Mouse (Mus musculus): Measurements from ENCODE around the gene Hdac9. TPM values are rescaled to one million over a fixed set of nuclear protein-coding genes. Genes with fewer than 3 reads are reported as not detected.

Hdac9 gene
- polyA plus RNA-seq, 1 experiment from 2014 or later = 5.5 TPM

DNA sequence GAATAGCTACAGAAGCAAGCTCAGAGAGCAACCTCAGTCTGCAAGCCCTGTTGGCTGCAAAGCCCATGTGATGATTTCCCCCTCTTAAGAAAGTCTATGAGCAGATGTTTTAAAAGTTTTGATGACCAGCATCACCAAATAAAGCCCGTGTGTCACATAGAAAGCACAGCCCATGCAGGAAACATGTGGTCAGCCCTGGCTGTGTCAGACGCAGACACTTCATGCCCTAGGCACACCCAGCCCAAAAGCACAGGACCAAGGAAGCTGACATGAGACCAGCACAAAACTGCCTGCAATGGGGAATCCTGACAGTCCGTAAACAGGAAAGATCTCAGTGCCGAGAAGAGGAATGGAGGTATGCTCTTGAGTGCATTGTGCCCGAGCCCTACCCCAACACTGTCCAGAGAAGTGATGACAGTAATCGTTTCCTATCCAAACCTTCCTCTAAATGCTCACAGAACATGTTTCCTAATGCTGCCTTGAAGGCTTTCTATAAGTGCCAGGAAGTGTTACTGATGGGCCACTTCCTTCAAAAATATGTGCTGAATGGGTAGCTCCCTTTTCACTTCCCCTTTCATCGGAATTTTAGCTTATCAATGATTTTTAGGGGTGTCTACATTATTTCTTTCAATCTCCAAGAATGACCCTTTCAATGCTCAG is 193.9 kb downstream of the Hdac9 start:
- no peaks in the 10 kb centered on the region for H3K4me1 ChIP-seq (ENCODE audit: control insufficient read depth, insufficient read depth, low read length)
- H3K27ac ChIP-seq (replicated peaks; ENCODE audit: low read depth, low read length) = no peak overlapping the region
- H3K36me3 ChIP-seq (ENCODE audit: control insufficient read depth, insufficient read depth, low read length) = no peaks in the 10 kb centered on the region
- DNase-seq (ENCODE audit: low spot score) (no peak), ATAC-seq (ENCODE audit: insufficient number of reproducible peaks, low FRiP score, low TSS enrichment, low read depth) (no peak)
- no peak overlapping the region for H3K9ac ChIP-seq (ENCODE audit: low read length)
- no peak overlapping the region for H3K4me2 ChIP-seq (ENCODE audit: low read depth, severe bottlenecking)
- 69% methylated on average over 7 of the region's 7 CpGs for WGBS
- no peaks in the 10 kb centered on the region for H3K9me3 ChIP-seq (ENCODE audit: control insufficient read depth, low read length)
- H3K27me3 ChIP-seq (ENCODE audit: control insufficient read depth, insufficient read depth, low read length) = no peaks in the 10 kb centered on the region
- H3K4me3 ChIP-seq (ENCODE audit: low read depth, low read length) = no peak overlapping the region

DNA sequence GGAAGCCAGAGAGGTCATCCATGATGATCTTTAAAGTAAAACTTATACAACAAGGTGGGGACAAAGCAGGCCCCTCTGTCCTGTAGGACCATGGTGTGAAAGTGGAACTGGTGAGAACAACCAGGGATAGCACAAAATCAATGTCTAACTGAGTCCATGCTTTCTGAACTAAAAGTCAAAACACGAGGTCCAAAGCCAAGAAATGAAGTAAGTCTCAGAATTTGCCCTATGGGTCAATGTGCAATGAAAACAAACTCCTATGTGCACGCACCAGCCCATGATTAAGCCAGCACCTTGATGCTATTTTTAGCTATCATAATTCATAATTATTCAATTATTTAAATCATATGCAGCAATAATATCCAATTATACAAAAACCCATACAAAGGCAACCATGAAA is 196.0 kb downstream of the Hdac9 start:
- Histone ChIP-seq H3K4me1 (ENCODE audit: control insufficient read depth, insufficient read depth, low read length) (no peaks in the 10 kb centered on the region), H3K4me2 (ENCODE audit: low read depth, severe bottlenecking) (no peak overlapping the region), H3K4me3 (ENCODE audit: low read depth, low read length) (no peak overlapping the region), H3K36me3 (ENCODE audit: control insufficient read depth, insufficient read depth, low read length) (no peaks in the 10 kb centered on the region), H3K9ac (ENCODE audit: low read length) (no peak overlapping the region), H3K27ac (replicated peaks; ENCODE audit: low read depth, low read length) (no peak overlapping the region), H3K9me3 (ENCODE audit: control insufficient read depth, low read length) (no peaks in the 10 kb centered on the region), H3K27me3 (ENCODE audit: control insufficient read depth, insufficient read depth, low read length) (no peaks in the 10 kb centered on the region)
- DNase-seq (ENCODE audit: low spot score) = no peak
- 89% methylated on average over 2 of the region's 2 CpGs for WGBS
- ATAC-seq (ENCODE audit: insufficient number of reproducible peaks, low FRiP score, low TSS enrichment, low read depth) = no peak

DNA sequence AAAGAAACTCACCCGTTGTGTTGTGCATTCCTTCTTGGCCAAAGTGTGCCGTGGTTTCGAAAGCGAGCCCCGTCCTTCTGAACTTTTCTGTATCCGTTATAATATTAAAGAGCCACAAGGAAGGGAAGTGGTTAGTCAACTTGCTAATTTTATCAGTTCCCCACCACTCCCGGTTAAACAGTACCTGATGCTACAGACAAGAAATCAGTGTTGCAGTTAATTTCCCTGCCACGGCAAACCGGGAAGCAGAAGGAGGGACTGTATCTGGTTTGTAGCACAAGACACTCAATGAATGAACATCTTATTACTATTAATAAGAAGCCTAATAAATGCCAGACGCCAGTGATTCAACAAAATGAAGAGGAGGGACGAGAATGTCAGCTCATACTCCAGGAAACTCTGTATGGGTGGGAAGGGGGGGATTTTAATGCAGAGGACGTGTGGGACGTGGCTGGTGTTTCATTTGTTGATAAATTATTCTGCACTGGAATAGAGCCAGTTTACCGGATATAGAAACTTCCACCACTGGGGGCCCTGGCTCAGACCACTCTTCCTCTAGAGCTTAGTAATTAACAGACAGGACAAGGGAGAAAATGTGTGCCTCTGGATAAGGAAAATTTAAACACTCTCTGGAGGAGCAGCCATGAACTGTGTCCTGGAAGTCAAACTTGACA is 202.5 kb downstream of the Hdac9 start:
- 21% methylated on average over 14 of the region's 14 CpGs for WGBS
- DNase-seq (ENCODE audit: low spot score) (peak; percentile 33), ATAC-seq (ENCODE audit: insufficient number of reproducible peaks, low FRiP score, low TSS enrichment, low read depth) (no peak; the same call in 1 of the 2 replicates)
- peak overlapping the region; percentile 38 for H3K4me2 ChIP-seq (ENCODE audit: low read depth, severe bottlenecking)
- H3K27me3 ChIP-seq (ENCODE audit: control insufficient read depth, insufficient read depth, low read length) = no peaks in the 10 kb centered on the region
- H3K4me3 ChIP-seq (ENCODE audit: low read depth, low read length) = no peak overlapping the region
- no peaks in the 10 kb centered on the region for H3K36me3 ChIP-seq (ENCODE audit: control insufficient read depth, insufficient read depth, low read length)
- H3K27ac ChIP-seq (replicated peaks; ENCODE audit: low read depth, low read length) = no peak overlapping the region
- H3K9ac ChIP-seq (ENCODE audit: low read length) = no peak overlapping the region
- no peaks in the 10 kb centered on the region for H3K9me3 ChIP-seq (ENCODE audit: control insufficient read depth, low read length)
- H3K4me1 ChIP-seq (ENCODE audit: control insufficient read depth, insufficient read depth, low read length) = peaks cover 8% of the 10 kb centered on the region

DNA sequence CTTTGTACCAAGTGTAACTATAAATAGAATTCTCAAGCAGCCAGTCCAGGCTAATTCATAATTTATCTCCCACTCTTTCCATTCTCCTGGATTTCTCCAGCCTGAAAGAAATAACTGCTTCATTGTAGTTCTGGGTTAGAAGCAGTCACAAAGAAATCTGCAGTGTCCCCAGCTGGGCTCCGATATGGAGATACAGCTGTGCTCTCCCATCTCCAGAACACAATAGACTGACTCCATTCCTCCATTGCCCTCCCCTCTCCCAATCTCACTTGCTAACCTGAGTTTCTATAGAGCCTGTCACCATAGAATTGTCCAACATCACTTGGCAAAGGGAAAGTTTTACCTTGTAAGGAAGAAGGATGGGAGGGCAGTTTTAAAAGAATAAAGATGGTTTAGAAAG is 218.9 kb downstream of the Hdac9 start:
- Histone ChIP-seq H3K27me3 (ENCODE audit: control insufficient read depth, insufficient read depth, low read length) (no peaks in the 10 kb centered on the region), H3K9me3 (ENCODE audit: control insufficient read depth, low read length) (no peaks in the 10 kb centered on the region), H3K4me3 (ENCODE audit: low read depth, low read length) (no peak overlapping the region), H3K4me2 (ENCODE audit: low read depth, severe bottlenecking) (no peak overlapping the region), H3K36me3 (ENCODE audit: control insufficient read depth, insufficient read depth, low read length) (no peaks in the 10 kb centered on the region), H3K9ac (ENCODE audit: low read length) (no peak overlapping the region), H3K27ac (replicated peaks; ENCODE audit: low read depth, low read length) (no peak overlapping the region), H3K4me1 (ENCODE audit: control insufficient read depth, insufficient read depth, low read length) (no peaks in the 10 kb centered on the region)
- WGBS = 86% methylated on average over 1 of the region's 1 CpGs
- no peak for ATAC-seq (ENCODE audit: insufficient number of reproducible peaks, low FRiP score, low TSS enrichment, low read depth)
- no peak for DNase-seq (ENCODE audit: low spot score)

DNA sequence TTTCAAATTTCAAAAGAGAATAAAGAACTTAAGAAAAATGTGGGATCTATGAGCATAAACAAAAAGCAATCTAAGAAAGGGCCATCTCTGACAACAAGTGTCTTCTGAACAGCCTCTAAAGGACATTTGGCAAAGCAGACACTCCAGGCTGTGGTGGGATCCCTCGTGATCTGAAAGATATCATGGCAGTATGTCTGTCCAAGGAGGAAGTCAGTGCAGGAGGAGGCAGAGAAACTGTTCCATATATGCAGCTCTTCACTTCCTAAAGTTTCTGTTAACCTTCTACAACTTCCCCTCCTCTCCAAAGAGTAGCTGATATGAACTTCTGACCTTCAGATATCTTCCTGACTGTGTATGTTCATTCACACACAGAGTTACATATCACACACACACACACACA is 220.2 kb downstream of the Hdac9 start:
- no peaks in the 10 kb centered on the region for H3K9me3 ChIP-seq (ENCODE audit: control insufficient read depth, low read length)
- no peak for DNase-seq (ENCODE audit: low spot score)
- H3K36me3 ChIP-seq (ENCODE audit: control insufficient read depth, insufficient read depth, low read length) = no peaks in the 10 kb centered on the region
- no peak overlapping the region for H3K9ac ChIP-seq (ENCODE audit: low read length)
- ATAC-seq (ENCODE audit: insufficient number of reproducible peaks, low FRiP score, low TSS enrichment, low read depth) = no peak
- no peak overlapping the region for H3K4me3 ChIP-seq (ENCODE audit: low read depth, low read length)
- no peaks in the 10 kb centered on the region for H3K4me1 ChIP-seq (ENCODE audit: control insufficient read depth, insufficient read depth, low read length)
- no peak overlapping the region for H3K27ac ChIP-seq (replicated peaks; ENCODE audit: low read depth, low read length)
- H3K4me2 ChIP-seq (ENCODE audit: low read depth, severe bottlenecking) = no peak overlapping the region
- no peaks in the 10 kb centered on the region for H3K27me3 ChIP-seq (ENCODE audit: control insufficient read depth, insufficient read depth, low read length)
- WGBS = 83% methylated on average over 1 of the region's 1 CpGs

DNA sequence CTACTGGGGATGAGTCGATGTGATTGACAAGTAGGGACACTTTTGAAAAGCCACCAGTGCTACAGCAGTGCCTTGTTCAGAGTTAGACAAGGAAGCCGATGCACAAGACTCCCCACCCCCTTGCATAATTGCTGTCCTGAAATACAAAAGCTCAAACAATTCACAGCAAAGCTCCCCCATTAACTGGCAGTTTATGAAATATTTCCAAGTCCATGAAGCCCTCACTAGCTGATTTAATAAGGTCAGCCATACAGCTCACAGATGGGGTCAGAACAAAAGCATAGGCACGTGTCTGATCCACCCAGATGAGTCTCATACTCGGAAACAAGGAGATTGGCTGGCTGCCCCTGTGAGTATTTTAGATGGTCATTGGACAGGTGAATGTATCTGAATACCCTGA is 228.0 kb downstream of the Hdac9 start:
- 81% methylated on average over 4 of the region's 4 CpGs for WGBS
- H3K4me1 ChIP-seq (ENCODE audit: control insufficient read depth, insufficient read depth, low read length) = no peaks in the 10 kb centered on the region
- DNase-seq (ENCODE audit: low spot score) (no peak), ATAC-seq (ENCODE audit: insufficient number of reproducible peaks, low FRiP score, low TSS enrichment, low read depth) (no peak)
- no peak overlapping the region for H3K27ac ChIP-seq (replicated peaks; ENCODE audit: low read depth, low read length)
- no peak overlapping the region for H3K4me3 ChIP-seq (ENCODE audit: low read depth, low read length)
- H3K4me2 ChIP-seq (ENCODE audit: low read depth, severe bottlenecking) = no peak overlapping the region
- no peaks in the 10 kb centered on the region for H3K36me3 ChIP-seq (ENCODE audit: control insufficient read depth, insufficient read depth, low read length)
- H3K9ac ChIP-seq (ENCODE audit: low read length) = no peak overlapping the region
- no peaks in the 10 kb centered on the region for H3K27me3 ChIP-seq (ENCODE audit: control insufficient read depth, insufficient read depth, low read length)
- H3K9me3 ChIP-seq (ENCODE audit: control insufficient read depth, low read length) = no peaks in the 10 kb centered on the region

DNA sequence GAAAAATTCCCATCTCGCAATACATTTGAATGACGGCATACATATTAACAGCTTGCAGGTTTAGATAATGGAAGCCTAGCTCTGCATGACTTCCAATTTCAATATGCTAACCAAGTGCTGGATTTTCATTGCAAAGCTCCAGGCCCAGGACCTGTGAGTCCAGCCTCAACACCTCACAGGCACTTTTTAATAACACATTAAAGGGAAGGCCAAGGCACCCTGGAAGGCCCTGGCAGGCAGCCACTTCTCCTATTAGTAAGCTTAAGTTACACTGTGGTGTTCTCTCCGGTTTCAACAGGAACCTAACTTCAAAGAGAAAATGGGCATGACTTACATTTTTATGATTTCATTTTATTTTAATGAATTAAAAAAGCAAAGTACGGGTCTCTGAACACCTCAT is 233.5 kb downstream of the Hdac9 start:
- H3K4me1 ChIP-seq (ENCODE audit: control insufficient read depth, insufficient read depth, low read length) = 0 out of 2 replicates have a peak, but pooled peaks cover 3% of the 10 kb centered on the region
- H3K9me3 ChIP-seq (ENCODE audit: control insufficient read depth, low read length) = no peaks in the 10 kb centered on the region
- WGBS = 20% methylated on average over 4 of the region's 4 CpGs
- no peak overlapping the region for H3K4me2 ChIP-seq (ENCODE audit: low read depth, severe bottlenecking)
- H3K36me3 ChIP-seq (ENCODE audit: control insufficient read depth, insufficient read depth, low read length) = no peaks in the 10 kb centered on the region
- no peaks in the 10 kb centered on the region for H3K27me3 ChIP-seq (ENCODE audit: control insufficient read depth, insufficient read depth, low read length)
- ATAC-seq (ENCODE audit: insufficient number of reproducible peaks, low FRiP score, low TSS enrichment, low read depth) (peak; percentile 84), DNase-seq (ENCODE audit: low spot score) (peak; percentile 64)
- H3K27ac ChIP-seq (replicated peaks; ENCODE audit: low read depth, low read length) = no peak overlapping the region
- no peak overlapping the region for H3K4me3 ChIP-seq (ENCODE audit: low read depth, low read length)
- H3K9ac ChIP-seq (ENCODE audit: low read length) = no peak overlapping the region

DNA sequence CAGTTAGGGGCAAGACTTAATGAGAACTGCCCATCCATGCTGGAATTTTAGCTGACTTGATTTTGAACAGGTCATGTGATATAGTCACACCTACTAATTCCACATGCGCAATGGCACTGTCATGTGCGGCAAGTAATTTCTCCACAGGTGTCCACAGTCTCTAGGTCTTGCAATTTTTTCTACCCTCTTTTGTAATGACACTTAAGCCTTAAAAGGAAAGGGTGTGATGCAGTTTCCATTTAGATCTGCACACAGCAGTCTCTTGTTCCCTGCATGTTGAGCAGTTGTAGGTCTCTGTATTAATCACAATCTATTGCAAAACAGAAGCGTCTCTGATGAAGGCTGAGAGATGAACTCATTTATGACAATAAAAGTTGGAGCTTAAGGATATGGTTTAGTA is 234.2 kb downstream of the Hdac9 start:
- 78% methylated on average over 3 of the region's 3 CpGs for WGBS
- H3K4me2 ChIP-seq (ENCODE audit: low read depth, severe bottlenecking) = no peak overlapping the region
- H3K9ac ChIP-seq (ENCODE audit: low read length) = no peak overlapping the region

More for the DNA sequence above, 234.2 kb downstream of the Hdac9 start:
- 0 out of 2 replicates have a peak, but pooled peaks cover 3% of the 10 kb centered on the region for H3K4me1 ChIP-seq (ENCODE audit: control insufficient read depth, insufficient read depth, low read length)
- no peak overlapping the region for H3K4me3 ChIP-seq (ENCODE audit: low read depth, low read length)
- ATAC-seq (ENCODE audit: insufficient number of reproducible peaks, low FRiP score, low TSS enrichment, low read depth) = no peak
- no peak overlapping the region for H3K27ac ChIP-seq (replicated peaks; ENCODE audit: low read depth, low read length)
- DNase-seq (ENCODE audit: low spot score) = no peak
- no peaks in the 10 kb centered on the region for H3K36me3 ChIP-seq (ENCODE audit: control insufficient read depth, insufficient read depth, low read length)
- no peaks in the 10 kb centered on the region for H3K9me3 ChIP-seq (ENCODE audit: control insufficient read depth, low read length)
- no peaks in the 10 kb centered on the region for H3K27me3 ChIP-seq (ENCODE audit: control insufficient read depth, insufficient read depth, low read length)

Data from limb, embryonic 11.5 days (tissue).